Mouse (Mus musculus): ENCODE results near the gene Donson. TPM values are rescaled to one million over a fixed set of nuclear protein-coding genes. Genes with fewer than 3 reads are reported as not detected.
A peak's percentile ranks its signal among the peaks of the same experiment; 100 is the strongest.

Donson gene
- polyA plus RNA-seq (2011; ENCODE audit: insufficient read length, low read depth, missing spikeins), result 13.8 and 25.6 TPM in 2 replicates

- Histone ChIP-seq H3K4me1 (ENCODE audit: control insufficient read depth, insufficient read depth, low read length) (peaks cover 3% of the 10 kb centered on the region; the same call in 1 of the 2 replicates), H3K27ac (ENCODE audit: insufficient read depth, low read length) (peak within 1 kb of the TSS; percentile 42; the same call in 1 of the 2 replicates), H3K4me3 (ENCODE audit: insufficient read depth, low read length) (peak within 1 kb of the TSS; percentile 63)
- TF ChIP-seq CTCF (IDR thresholded peaks at IDR 0.05; ENCODE audit: borderline replicate concordance, insufficient read depth, low read length) (no peak), POLR2A (IDR thresholded peaks at IDR 0.05; ENCODE audit: low read depth, low read length) (peak; percentile 76)
Measured at GRCm38 (mm10) chr16:91688619-91689334, at the start of gene Donson. TSS of gene Donson (minus strand) at chr16:91688770.

- no peak for TF ChIP-seq POLR2A (IDR thresholded peaks at IDR 0.05; ENCODE audit: low read depth, low read length)
- TF ChIP-seq CTCF (IDR thresholded peaks at IDR 0.05; ENCODE audit: borderline replicate concordance, insufficient read depth, low read length), result no peak
- Histone ChIP-seq H3K4me1 (ENCODE audit: control insufficient read depth, insufficient read depth, low read length) (peaks cover 9% of the 10 kb centered on the region), H3K4me3 (ENCODE audit: insufficient read depth, low read length) (no peak overlapping the region), H3K27ac (ENCODE audit: insufficient read depth, low read length) (no peak overlapping the region)
Measured at GRCm38 (mm10) chr16:91736046-91736816, 47.7 kb upstream of the Donson start.

- no peak for TF ChIP-seq POLR2A (IDR thresholded peaks at IDR 0.05; ENCODE audit: low read depth, low read length)
- TF ChIP-seq CTCF (IDR thresholded peaks at IDR 0.05; ENCODE audit: borderline replicate concordance, insufficient read depth, low read length), result no peak
- Histone ChIP-seq H3K4me1 (ENCODE audit: control insufficient read depth, insufficient read depth, low read length) (peaks cover 9% of the 10 kb centered on the region), H3K27ac (ENCODE audit: insufficient read depth, low read length) (no peak overlapping the region), H3K4me3 (ENCODE audit: insufficient read depth, low read length) (no peak overlapping the region)
Measured at GRCm38 (mm10) chr16:91734771-91735170, 46.2 kb upstream of the Donson start.

- TF ChIP-seq POLR2A (IDR thresholded peaks at IDR 0.05; ENCODE audit: low read depth, low read length) (no peak), CTCF (IDR thresholded peaks at IDR 0.05; ENCODE audit: borderline replicate concordance, insufficient read depth, low read length) (no peak)
Measured at GRCm38 (mm10) chr16:91732816-91733215, 44.2 kb upstream of the Donson start.

GRCm38 (mm10) chr16:91730446-91730845 lies 41.9 kb upstream of the Donson start:
- Histone ChIP-seq H3K4me1 (ENCODE audit: control insufficient read depth, insufficient read depth, low read length) (peaks cover 7% of the 10 kb centered on the region), H3K27ac (ENCODE audit: insufficient read depth, low read length) (peak overlapping the region; percentile 6), H3K4me3 (ENCODE audit: insufficient read depth, low read length) (peak overlapping the region; percentile 96)
- TF ChIP-seq CTCF (IDR thresholded peaks at IDR 0.05; ENCODE audit: borderline replicate concordance, insufficient read depth, low read length) (no peak), POLR2A (IDR thresholded peaks at IDR 0.05; ENCODE audit: low read depth, low read length) (no peak)

More at GRCm38 (mm10) chr16:91732816-91733215, 44.2 kb upstream of the Donson start:
- peaks cover 9% of the 10 kb centered on the region for H3K4me1 ChIP-seq (ENCODE audit: control insufficient read depth, insufficient read depth, low read length)
- H3K4me3 ChIP-seq (ENCODE audit: insufficient read depth, low read length), result no peak overlapping the region
- H3K27ac ChIP-seq (ENCODE audit: insufficient read depth, low read length), result no peak overlapping the region

- TF ChIP-seq POLR2A (IDR thresholded peaks at IDR 0.05; ENCODE audit: low read depth, low read length), result 0 out of 2 replicates have a peak, but pooled peaks have one; percentile 3
- no peak for TF ChIP-seq CTCF (IDR thresholded peaks at IDR 0.05; ENCODE audit: borderline replicate concordance, insufficient read depth, low read length)
- Histone ChIP-seq H3K27ac (ENCODE audit: insufficient read depth, low read length) (peak overlapping the region; percentile 6), H3K4me1 (ENCODE audit: control insufficient read depth, insufficient read depth, low read length) (peaks cover 7% of the 10 kb centered on the region), H3K4me3 (ENCODE audit: insufficient read depth, low read length) (peak overlapping the region; percentile 96)
Measured at GRCm38 (mm10) chr16:91729821-91730441, 41.4 kb upstream of the Donson start.

- Histone ChIP-seq H3K4me3 (ENCODE audit: insufficient read depth, low read length) (peak within 1 kb of the TSS; percentile 96), H3K27ac (ENCODE audit: insufficient read depth, low read length) (peak within 1 kb of the TSS; percentile 85), H3K4me1 (ENCODE audit: control insufficient read depth, insufficient read depth, low read length) (peaks cover 4% of the 10 kb centered on the region; the same call in 1 of the 2 replicates)
- TF ChIP-seq CTCF (IDR thresholded peaks at IDR 0.05; ENCODE audit: borderline replicate concordance, insufficient read depth, low read length), result no peak
- TF ChIP-seq POLR2A (IDR thresholded peaks at IDR 0.05; ENCODE audit: low read depth, low read length), result peak; percentile 96
Measured at GRCm38 (mm10) chr16:91729066-91729482, 40.5 kb upstream of the Donson start, which contains the start of gene Itsn1. TSS of gene Itsn1 (plus strand) at chr16:91729281.

- Histone ChIP-seq H3K27ac (ENCODE audit: insufficient read depth, low read length) (peak within 1 kb of the TSS; percentile 85), H3K4me3 (ENCODE audit: insufficient read depth, low read length) (peak within 1 kb of the TSS; percentile 96), H3K4me1 (ENCODE audit: control insufficient read depth, insufficient read depth, low read length) (peaks cover 4% of the 10 kb centered on the region; the same call in 1 of the 2 replicates)
- peak; percentile 79; the same call in 1 of the 2 replicates for TF ChIP-seq POLR2A (IDR thresholded peaks at IDR 0.05; ENCODE audit: low read depth, low read length)
- no peak for TF ChIP-seq CTCF (IDR thresholded peaks at IDR 0.05; ENCODE audit: borderline replicate concordance, insufficient read depth, low read length)
Measured at GRCm38 (mm10) chr16:91728123-91729065, 39.8 kb upstream of the Donson start, which contains the start of gene Cryzl1. TSS of gene Cryzl1 (minus strand) at chr16:91728975.

Data from embryonic fibroblast, embryonic 13.5 days (primary cell).